Mouse (Mus musculus) CH12.LX (cell line): ENCODE results near the gene Triobp.

Source experiments
- IRF4 ChIP-seq: IDR thresholded peaks from 2 replicates; pipeline ENCODE4 v1.6.1; 2014; ENCODE audit warnings: low read depth, mild to moderate bottlenecking, inconsistent platforms, low read length, improper control_type of control experiment
- POLR2AphosphoS2 ChIP-seq: IDR thresholded peaks from 2 replicates; pipeline ENCODE4 v1.6.1; 2011; ENCODE audit warnings: low read depth, low read length, improper control_type of control experiment
- SIN3A ChIP-seq: IDR thresholded peaks from 2 replicates; pipeline ENCODE4 v1.6.1; 2012; ENCODE audit warnings: low read length, improper control_type of control experiment, inconsistent platforms
- ZC3H11A ChIP-seq: IDR thresholded peaks from 2 replicates; pipeline ENCODE4 v1.6.1; 2012; ENCODE audit warnings: low read depth, mild to moderate bottlenecking, inconsistent platforms, low read length, improper control_type of control experiment

DNA sequence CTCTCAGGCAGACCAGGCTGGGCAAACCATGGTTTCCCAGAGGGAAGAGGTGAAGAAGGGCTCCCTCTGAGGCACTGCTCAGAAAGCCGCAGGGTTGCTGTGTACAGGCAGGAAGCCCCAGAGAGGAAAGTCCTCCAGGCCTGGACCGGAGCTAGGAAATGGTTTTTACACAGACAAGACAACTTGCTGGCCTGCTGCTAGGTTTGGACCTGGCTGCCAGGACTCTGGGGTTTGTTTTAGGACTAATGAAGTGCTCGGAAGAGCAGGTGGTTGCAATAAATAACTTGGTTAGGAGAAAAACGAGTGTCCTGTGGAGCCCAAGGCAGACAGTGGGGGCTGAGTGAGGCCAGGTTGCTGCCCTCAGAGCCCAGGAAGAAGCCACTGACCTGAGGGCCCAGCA lies 100.7 kb downstream of the Triobp start:
- TF ChIP-seq POLR2AphosphoS2 = no peak
- no peak for TF ChIP-seq IRF4
- no peak for TF ChIP-seq ZC3H11A
- TF ChIP-seq SIN3A = no peak
